Mouse (Mus musculus): ENCODE measurements around the gene Grm2.

DNA sequence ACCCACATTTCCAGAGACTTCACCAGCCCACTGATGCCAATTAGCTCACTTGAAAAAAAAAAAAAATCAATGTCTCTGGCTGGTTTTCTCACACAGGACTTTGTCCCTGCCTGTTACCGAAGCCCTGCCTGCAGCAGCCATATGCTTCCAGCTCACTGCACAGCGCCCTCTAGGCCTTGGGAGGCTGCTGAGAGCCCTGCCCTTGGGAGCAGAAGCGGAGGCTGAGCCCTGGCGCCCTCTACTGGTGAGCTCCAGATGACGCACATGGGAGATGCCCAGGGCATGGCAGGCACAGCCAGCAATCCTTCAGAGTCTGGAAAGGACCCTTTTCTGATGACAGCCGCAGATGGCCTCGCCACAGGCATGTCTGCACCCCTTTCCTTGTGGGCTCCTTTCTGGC is 12.8 kb downstream of the Grm2 start:
- peak; percentile 85 for TF ChIP-seq CTCF (IDR thresholded peaks at IDR 0.05; ENCODE audit: extremely low read depth, insufficient read depth, low read length)
- TF ChIP-seq POLR2A (IDR thresholded peaks at IDR 0.05; ENCODE audit: extremely low read depth, insufficient read depth, low read length) = no peak
